8 mouse cellular contexts compared by ENCODE assay signal in genomic region chr17:32091032-32091363, GRCm38 (mm10). TPM values are rescaled to one million over a fixed set of nuclear protein-coding genes. Genes with fewer than 3 reads are reported as not detected.
DNase-seq lines count a peak whose midpoint lies in the region; ATAC-seq and TF ChIP-seq lines count a peak whose summit lies in the region.

No protein-coding gene starts in this region.

- WGBS in kidney, embryonic 14.5 days: 9% methylated on average over 1 of the region's 1 CpGs
- 6% methylated on average over 1 of the region's 1 CpGs for WGBS in hindbrain, embryonic 12.5 days
- 33% methylated on average over 1 of the region's 1 CpGs for WGBS in midbrain, embryonic 12.5 days

- peak overlapping the region; percentile 19 for H3K4me3 ChIP-seq in kidney, embryonic 14.5 days (ENCODE audit: low read length)
- peak overlapping the region; percentile 11; the same call in 1 of the 2 replicates for H3K4me3 ChIP-seq in cortical plate, adult 2 months (ENCODE audit: insufficient read depth, low read length)
- peak overlapping the region; percentile 20 for H3K4me3 ChIP-seq in hindbrain, embryonic 12.5 days
- peak overlapping the region; percentile 28 for H3K4me3 ChIP-seq in midbrain, embryonic 12.5 days

- no peak for TF ChIP-seq CTCF in cortical plate, adult 2 months (IDR thresholded peaks at IDR 0.05; ENCODE audit: extremely low read depth, insufficient read depth, low read length)

- peak; percentile 65 for ATAC-seq in kidney, embryonic 14.5 days (ENCODE audit: low FRiP score, low TSS enrichment)
- ATAC-seq in hindbrain, embryonic 12.5 days (ENCODE audit: low FRiP score): peak; percentile 73
- ATAC-seq in midbrain, embryonic 12.5 days (ENCODE audit: low FRiP score, low read depth): no peak; the same call in 1 of the 2 replicates

- H3K27ac ChIP-seq in kidney, embryonic 14.5 days (ENCODE audit: low read depth, low read length): peak overlapping the region; percentile 69; the same call in 1 of the 2 replicates
- no peak overlapping the region for H3K27ac ChIP-seq in cortical plate, adult 2 months (ENCODE audit: insufficient read depth, low read length)
- H3K27ac ChIP-seq in hindbrain, embryonic 12.5 days: no peak overlapping the region
- H3K27ac ChIP-seq in midbrain, embryonic 12.5 days (replicated peaks): 0 out of 2 replicates have a peak overlapping the region, but pooled peaks have one; percentile 25

- peaks cover 6% of the 10 kb centered on the region for H3K9me3 ChIP-seq in kidney, embryonic 14.5 days (ENCODE audit: control insufficient read depth, low read length)
- no peaks in the 10 kb centered on the region for H3K9me3 ChIP-seq in hindbrain, embryonic 12.5 days (replicated peaks)
- H3K9me3 ChIP-seq in midbrain, embryonic 12.5 days: no peaks in the 10 kb centered on the region

- peaks cover 10% of the 10 kb centered on the region for H3K4me1 ChIP-seq in kidney, embryonic 14.5 days (ENCODE audit: control insufficient read depth, insufficient read depth, low read length)
- no peaks in the 10 kb centered on the region for H3K4me1 ChIP-seq in cortical plate, adult 2 months (ENCODE audit: control insufficient read depth, insufficient read depth, low read length)
- peaks cover 9% of the 10 kb centered on the region for H3K4me1 ChIP-seq in hindbrain, embryonic 12.5 days
- peaks cover 12% of the 10 kb centered on the region for H3K4me1 ChIP-seq in midbrain, embryonic 12.5 days

- H3K36me3 ChIP-seq in kidney, embryonic 14.5 days (ENCODE audit: control insufficient read depth, insufficient read depth, low read length): no peaks in the 10 kb centered on the region
- no peaks in the 10 kb centered on the region for H3K36me3 ChIP-seq in hindbrain, embryonic 12.5 days
- no peaks in the 10 kb centered on the region for H3K36me3 ChIP-seq in midbrain, embryonic 12.5 days

- TF ChIP-seq POLR2A in cortical plate, adult 2 months (IDR thresholded peaks at IDR 0.05; ENCODE audit: extremely low read depth, insufficient read depth, low read length): no peak

- DNase-seq in kidney, postnatal 36 days: no peak
- DNase-seq in cerebellum, adult 18-20 months: no peak
- DNase-seq in layer of hippocampus, adult 18-20 months (ENCODE audit: low spot score in 2 of 2): no peak
- DNase-seq in yolk sac, embryonic 10.5 days (ENCODE audit: low spot score): no peak

- no peak overlapping the region for H3K9ac ChIP-seq in kidney, embryonic 14.5 days (ENCODE audit: low read depth, low read length)
- H3K9ac ChIP-seq in hindbrain, embryonic 12.5 days: no peak overlapping the region
- peak overlapping the region; percentile 46; the same call in 1 of the 2 replicates for H3K9ac ChIP-seq in midbrain, embryonic 12.5 days (replicated peaks)

- peak overlapping the region; percentile 43 for H3K4me2 ChIP-seq in kidney, embryonic 14.5 days (replicated peaks; ENCODE audit: low read depth, low read length)
- peak overlapping the region; percentile 52 for H3K4me2 ChIP-seq in hindbrain, embryonic 12.5 days (replicated peaks)
- peak overlapping the region; percentile 54 for H3K4me2 ChIP-seq in midbrain, embryonic 12.5 days (replicated peaks)

- H3K27me3 ChIP-seq in kidney, embryonic 14.5 days (ENCODE audit: control insufficient read depth, insufficient read depth, low read length): no peaks in the 10 kb centered on the region
- H3K27me3 ChIP-seq in hindbrain, embryonic 12.5 days: no peaks in the 10 kb centered on the region
- H3K27me3 ChIP-seq in midbrain, embryonic 12.5 days: 0 out of 2 replicates have a peak, but pooled peaks cover 2% of the 10 kb centered on the region

RNA-seq across cellular contexts. Expression of gene Hsf2bp, which starts 54.8 kb away (rescaled TPM):
- polyA plus RNA-seq in kidney, embryonic 14.5 days (2014; fragmentation: Nextera tagmentation; extraction: Ambion mirVana): 0.21 and 0.95 TPM in 2 replicates
- polyA plus RNA-seq in cortical plate, adult 2 months (2012; rRNA removed): 0.27 and 0.32 TPM in 2 replicates
- polyA plus RNA-seq in hindbrain, embryonic 12.5 days (2016; fragmentation: Nextera tagmentation; extraction: Ambion mirVana): 0.56 and 0.78 TPM in 2 replicates
- polyA plus RNA-seq in midbrain, embryonic 12.5 days (2016; fragmentation: Nextera tagmentation; extraction: Ambion mirVana): 0.62 and 0.66 TPM in 2 replicates
- under 1 TPM; 0.59 to 0.96 TPM for total RNA-seq in layer of hippocampus, adult 18-20 months (2021)

RNA-seq across cellular contexts. Expression of gene Rrp1b, which starts 55.1 kb away (rescaled TPM):
- polyA plus RNA-seq in kidney, embryonic 14.5 days (2014; fragmentation: Nextera tagmentation; extraction: Ambion mirVana): 64.4 and 77.5 TPM in 2 replicates
- polyA plus RNA-seq in cortical plate, adult 2 months (2012; rRNA removed): 14.9 and 16.5 TPM in 2 replicates
- polyA plus RNA-seq in hindbrain, embryonic 12.5 days (2016; fragmentation: Nextera tagmentation; extraction: Ambion mirVana): 44.7 and 45.4 TPM in 2 replicates
- 50.6 and 54.5 TPM in 2 replicates for polyA plus RNA-seq in midbrain, embryonic 12.5 days (2016; fragmentation: Nextera tagmentation; extraction: Ambion mirVana)
- 10 to 100 TPM; 17.7 to 17.8 TPM for total RNA-seq in layer of hippocampus, adult 18-20 months (2021)

Comparison
In these comparisons a context has a peak if more than half of its experiments do, and no peak if none do; other contexts are left out.
1. H3K27ac ChIP-seq: peak in kidney, embryonic 14.5 days (single experiment) and midbrain, embryonic 12.5 days (single experiment); none in cortical plate, adult 2 months (single experiment) and hindbrain, embryonic 12.5 days (single experiment).
2. Peak in every context shown above with its lines, with median percentiles within 50 percentile points of each other: H3K4me2 ChIP-seq and H3K4me3 ChIP-seq.